Mouse (Mus musculus) mouse embryonic stem cell (cell line): Measurements from ENCODE around the gene Nps.
"Not testable (repeated sequence)": the region's sequence is repeated elsewhere in the genome, so short reads cannot be mapped to it uniquely, and the experiment has no call there.

ENCODE experiments used
- in situ Hi-C, 2 experiments: fragments of 300-500 bp; cut with MboI; formaldehyde crosslinking; loops; 1 replicate in 1 of 2; 3 replicates in 1 of 2; pipeline ENCODE4 v1.14.3; 2019 to 2020; ENCODE audit warnings: low sequenced_read_pairs in 2 of 2, low pct_unique_long_range_greater_than_20kb in 1 of 2, mixed read lengths in 1 of 2; ENCODE audit not compliant: unreplicated experiment in 1 of 2

Nps gene

GRCm38 (mm10) chr7:135258053-135258753 is at the start of gene Nps:
Gene Nps, plus strand, starts transcription at chr7:135258703.
- in situ Hi-C loops = not testable (repeated sequence)

GRCm38 (mm10) chr7:135208947-135209567 is 49.4 kb upstream of the Nps start:
- in situ Hi-C loops = no loop called here

GRCm38 (mm10) chr7:135210296-135210695 is 48.2 kb upstream of the Nps start:
- in situ Hi-C loops = no loop called here

GRCm38 (mm10) chr7:135210831-135211230 is 47.7 kb upstream of the Nps start:
- in situ Hi-C loops = no loop called here

DNA sequence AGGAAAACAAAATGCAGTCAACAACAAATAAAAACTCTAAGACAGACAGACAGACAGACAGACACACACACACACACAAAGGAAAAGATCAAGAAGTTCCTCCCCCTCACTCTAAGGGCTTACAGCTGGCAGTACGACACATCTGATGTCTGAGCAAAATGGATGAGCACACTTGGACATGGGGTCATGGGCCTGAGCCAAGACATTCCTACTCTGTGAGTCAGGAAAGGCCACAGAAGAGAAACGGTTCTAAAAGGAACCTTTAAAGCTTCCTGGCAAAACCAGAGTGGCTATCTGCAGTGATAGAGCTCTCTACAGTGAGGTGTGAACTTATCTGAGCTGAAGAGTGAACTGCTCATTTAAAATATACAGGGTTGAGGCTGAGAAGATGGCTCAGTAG is 46.0 kb upstream of the Nps start:
- in situ Hi-C loops = no loop called here

- in situ Hi-C loops = no loop called here
Measured at GRCm38 (mm10) chr7:135221475-135221874, 37.0 kb upstream of the Nps start.

DNA sequence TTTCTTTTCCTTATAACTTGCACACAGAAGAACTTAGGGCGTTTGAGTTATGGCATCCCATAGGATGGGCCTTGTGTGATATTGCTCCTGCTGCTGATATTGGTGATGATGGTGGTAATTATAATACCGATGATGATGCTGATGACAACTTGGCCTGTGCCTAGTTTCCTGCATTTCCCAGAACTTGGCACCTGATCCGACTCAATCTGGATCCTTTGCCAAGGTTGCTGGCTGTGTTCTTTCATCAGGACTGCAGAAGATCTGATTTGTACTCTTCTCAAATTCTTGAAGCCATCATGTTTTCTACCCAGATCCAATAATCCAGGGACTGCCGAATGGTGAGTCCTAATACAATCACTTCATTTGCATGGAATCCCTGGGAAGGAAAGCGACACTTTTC is 32.5 kb upstream of the Nps start:
- in situ Hi-C loops = no loop called here

GRCm38 (mm10) chr7:135237152-135237551 is 21.4 kb upstream of the Nps start:
- in situ Hi-C loops = no loop called here

DNA sequence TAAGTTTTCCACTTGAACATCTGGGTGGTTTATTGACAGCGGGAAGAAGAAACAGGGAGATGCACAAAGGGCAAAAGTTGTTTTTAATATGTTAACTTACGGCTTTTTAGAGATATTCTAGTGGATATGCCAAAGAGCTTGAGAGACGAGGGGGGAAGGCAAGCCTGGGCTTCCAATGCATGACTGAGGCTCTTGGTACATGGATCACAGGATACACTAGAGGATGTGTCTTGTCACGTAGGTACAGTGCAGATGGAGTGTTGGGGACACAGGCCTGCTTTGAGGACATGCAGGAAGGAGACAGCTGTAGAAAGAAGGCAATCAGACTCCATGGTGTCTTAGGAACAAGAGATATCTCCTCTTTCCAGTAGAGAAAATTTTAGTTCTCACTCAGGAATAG is 19.1 kb upstream of the Nps start:
- in situ Hi-C loops = no loop called here

- in situ Hi-C loops = no loop called here
Measured at GRCm38 (mm10) chr7:135240006-135240405, 18.5 kb upstream of the Nps start.

GRCm38 (mm10) chr7:135240636-135241035 is 17.9 kb upstream of the Nps start:
- in situ Hi-C loops = no loop called here

DNA sequence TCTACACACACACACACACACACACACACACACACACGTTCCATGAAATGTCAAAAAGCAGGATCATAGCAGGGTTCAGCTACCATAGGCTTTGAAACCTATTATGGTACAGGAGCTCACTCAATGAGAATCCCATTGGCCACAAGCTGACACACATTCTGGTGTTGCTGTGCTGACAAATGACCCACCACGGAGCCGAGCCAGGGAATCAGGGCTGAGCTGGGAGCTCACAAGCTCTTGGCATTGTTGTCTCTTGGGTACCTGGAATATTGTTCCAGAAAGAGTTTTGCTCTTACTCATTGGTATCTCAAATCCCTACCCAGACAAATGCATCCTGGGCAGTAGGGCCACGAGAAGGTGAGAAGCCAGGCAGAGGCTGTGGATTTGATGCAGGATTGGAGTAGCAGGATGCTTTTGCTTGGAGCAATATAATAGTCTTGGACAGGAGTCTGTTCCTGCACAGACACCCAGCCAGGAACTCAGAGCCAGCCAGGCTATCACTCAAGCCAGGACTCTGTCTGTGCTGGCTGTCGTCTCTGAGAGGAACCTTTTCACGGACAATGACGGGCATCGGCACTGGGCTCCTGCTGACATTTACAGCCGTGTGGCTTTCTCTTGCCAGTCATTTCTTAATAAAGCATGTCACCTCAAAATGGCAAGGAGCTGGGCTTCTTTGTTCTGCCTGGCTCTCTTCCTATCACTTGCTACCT is 14.2 kb upstream of the Nps start:
- in situ Hi-C loops = no loop called here

- in situ Hi-C loops = no loop called here
Measured at GRCm38 (mm10) chr7:135246386-135246785, 12.1 kb upstream of the Nps start.

GRCm38 (mm10) chr7:135253249-135253648 is 5.3 kb upstream of the Nps start:
- in situ Hi-C loops = no loop called here

GRCm38 (mm10) chr7:135254423-135254822 is 4.1 kb upstream of the Nps start:
- in situ Hi-C loops = no loop called here

GRCm38 (mm10) chr7:135271011-135271410 is 12.5 kb downstream of the Nps start:
- in situ Hi-C loops = no loop called here

GRCm38 (mm10) chr7:135283212-135283611 is 24.7 kb downstream of the Nps start:
- in situ Hi-C loops = no loop called here

GRCm38 (mm10) chr7:135289976-135290375 is 31.5 kb downstream of the Nps start:
- in situ Hi-C loops = no loop called here

DNA sequence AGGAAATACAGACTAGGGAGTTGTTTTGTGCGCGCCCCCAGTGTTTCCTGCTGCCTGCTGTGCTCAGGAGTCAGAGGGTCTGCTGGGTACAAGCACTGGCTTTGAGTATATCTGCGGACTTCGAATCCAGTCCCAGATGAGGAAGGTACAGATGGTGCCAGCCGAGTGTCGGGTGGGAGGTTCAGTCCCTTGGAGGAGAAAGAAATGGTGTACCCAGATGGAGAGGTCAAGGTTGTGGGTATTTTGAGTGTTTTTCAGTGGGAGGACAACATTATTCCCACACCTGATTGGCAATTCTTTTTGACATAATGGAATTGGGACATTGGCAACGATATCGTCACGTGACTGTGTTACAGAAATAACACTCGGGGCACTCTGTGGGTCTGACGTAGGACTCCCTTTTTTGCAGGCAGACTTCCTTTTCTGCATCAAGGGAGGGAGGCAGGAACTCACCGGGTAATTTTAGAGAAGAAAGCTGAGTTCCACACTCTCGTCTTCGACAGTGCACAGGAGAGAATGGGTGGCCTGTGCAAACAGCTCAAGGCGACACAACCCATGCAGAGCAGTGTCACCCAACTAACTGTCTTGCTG is 33.2 kb downstream of the Nps start:
- in situ Hi-C loops = no loop called here
